Mouse (Mus musculus): ENCODE data around the gene Metap1. TPM values are rescaled to one million over a fixed set of nuclear protein-coding genes. Genes with fewer than 3 reads are reported as not detected.

Metap1 gene
- polyA plus RNA-seq, 2 experiments: 21.9 to 22.2 TPM

DNA sequence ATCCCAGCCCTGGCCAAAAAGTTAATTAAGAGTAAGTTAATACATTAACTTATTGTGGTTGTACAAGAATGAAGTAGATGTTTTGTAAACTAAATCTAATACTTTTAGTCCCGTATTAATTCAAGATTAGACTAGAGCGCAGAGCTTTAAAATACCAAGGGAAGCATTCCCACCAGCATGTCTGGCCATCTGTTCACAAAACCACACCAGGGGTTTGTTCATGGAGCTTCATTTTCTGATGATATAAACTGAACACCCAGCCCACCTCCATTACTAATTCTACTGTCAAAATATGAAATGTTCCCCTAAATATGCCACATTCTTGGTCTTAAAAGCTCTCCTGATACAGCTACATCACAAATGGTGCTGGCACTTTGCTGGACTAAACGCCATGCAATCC lies 30.9 kb downstream of the Metap1 start:
- no peak overlapping the region for H3K4me3 ChIP-seq (ENCODE audit: insufficient read depth in 1 of 2, low read depth in 2 of 2, low read length in 2 of 2)
- 84% methylated on average over 3 of the region's 3 CpGs for WGBS (ENCODE audit: insufficient replicate concordance)
- peaks cover 47% of the 10 kb centered on the region for H3K36me3 ChIP-seq (replicated peaks; ENCODE audit: control insufficient read depth, insufficient read depth, low read depth)
- H3K9me3 ChIP-seq (ENCODE audit: control insufficient read depth, low read length): no peaks in the 10 kb centered on the region
- DNase-seq (ENCODE audit: low read depth in 3 of 3, low spot score in 3 of 3) (no peak), ATAC-seq (ENCODE audit: insufficient read depth) (no peak)
- TF ChIP-seq EP300 (IDR thresholded peaks at IDR 0.05; ENCODE audit: low read depth) (no peak), CTCF (IDR thresholded peaks at IDR 0.05; ENCODE audit: low read depth) (no peak)
- H3K4me2 ChIP-seq (ENCODE audit: low read depth): no peak overlapping the region
- H3K4me1 ChIP-seq (replicated peaks; ENCODE audit: control insufficient read depth in 2 of 2, insufficient read depth in 2 of 2, low read length in 1 of 2): no peaks in the 10 kb centered on the region
- no peaks in the 10 kb centered on the region for H3K27me3 ChIP-seq (ENCODE audit: control insufficient read depth, insufficient read depth, low read length)
- no peak overlapping the region for H3K27ac ChIP-seq
- no peak overlapping the region for H3K9ac ChIP-seq (replicated peaks)

DNA sequence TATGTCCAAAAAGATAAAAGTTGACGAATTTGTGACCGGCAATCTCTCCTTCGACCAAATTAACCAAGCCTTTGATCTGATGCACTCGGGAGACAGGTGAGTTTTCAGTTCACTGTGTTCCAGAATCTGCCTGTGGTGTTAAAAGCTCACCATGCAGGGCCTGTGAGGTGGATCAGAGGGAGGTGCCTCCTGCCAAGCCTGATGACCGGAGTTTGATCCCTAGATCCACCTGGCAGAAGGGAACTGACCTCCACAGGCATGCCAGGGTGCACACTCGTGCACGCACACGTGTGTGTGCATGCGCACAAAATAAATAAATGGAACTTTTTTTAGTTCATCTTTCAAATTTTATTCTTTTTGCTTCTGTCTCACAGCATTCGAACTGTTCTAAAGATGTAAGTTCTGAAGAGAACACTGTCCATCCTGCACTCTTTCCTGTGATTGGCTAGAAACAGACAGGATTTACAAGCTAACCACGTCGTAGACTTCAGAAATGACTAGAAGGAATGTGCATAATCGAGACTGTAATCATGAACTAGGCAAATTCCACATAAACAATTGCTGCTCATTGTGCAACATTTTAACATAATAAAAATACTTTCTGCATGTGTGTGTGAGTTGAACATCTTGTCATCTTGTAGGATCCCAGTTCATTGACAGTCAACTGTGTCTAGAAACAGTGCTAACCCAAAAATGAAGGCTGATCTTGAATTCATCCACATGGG lies 34.4 kb downstream of the Metap1 start:
- Histone ChIP-seq H3K4me3 (ENCODE audit: insufficient read depth in 1 of 2, low read depth in 2 of 2, low read length in 2 of 2) (no peak overlapping the region), H3K4me2 (ENCODE audit: low read depth) (no peak overlapping the region), H3K4me1 (replicated peaks; ENCODE audit: control insufficient read depth in 2 of 2, insufficient read depth in 2 of 2, low read length in 1 of 2) (no peaks in the 10 kb centered on the region), H3K27me3 (ENCODE audit: control insufficient read depth, insufficient read depth, low read length) (no peaks in the 10 kb centered on the region), H3K9me3 (ENCODE audit: control insufficient read depth, low read length) (no peaks in the 10 kb centered on the region), H3K27ac (no peak overlapping the region), H3K36me3 (replicated peaks; ENCODE audit: control insufficient read depth, insufficient read depth, low read depth) (peaks cover 30% of the 10 kb centered on the region), H3K9ac (replicated peaks) (no peak overlapping the region)
- 81% methylated on average over 13 of the region's 13 CpGs for WGBS (ENCODE audit: insufficient replicate concordance)
- TF ChIP-seq CTCF (IDR thresholded peaks at IDR 0.05; ENCODE audit: low read depth) (no peak), EP300 (IDR thresholded peaks at IDR 0.05; ENCODE audit: low read depth) (no peak)
- DNase-seq (ENCODE audit: low read depth in 3 of 3, low spot score in 3 of 3): no peak
- no peak for ATAC-seq (ENCODE audit: insufficient read depth)

DNA sequence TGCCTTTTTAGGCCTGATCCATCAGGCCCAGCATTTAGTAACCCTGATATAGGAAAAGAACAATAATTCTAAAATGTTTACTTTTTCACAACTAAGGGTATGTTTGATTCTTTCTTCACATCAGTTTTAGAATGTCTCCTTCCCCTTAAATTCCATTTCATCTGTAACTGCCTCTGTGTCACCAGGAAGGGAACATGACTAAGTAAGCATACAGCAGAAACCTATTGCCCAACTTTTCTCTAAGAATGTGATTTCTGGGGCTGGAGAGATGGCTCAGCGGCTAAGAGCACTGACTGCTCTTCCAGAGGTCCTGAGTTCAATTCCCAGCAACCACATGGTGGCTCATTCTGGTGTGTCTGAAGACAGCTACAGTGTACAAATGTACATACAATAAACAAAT lies 35.1 kb downstream of the Metap1 start:
- Histone ChIP-seq H3K27ac (no peak overlapping the region), H3K4me2 (ENCODE audit: low read depth) (no peak overlapping the region), H3K4me1 (replicated peaks; ENCODE audit: control insufficient read depth in 2 of 2, insufficient read depth in 2 of 2, low read length in 1 of 2) (no peaks in the 10 kb centered on the region), H3K27me3 (ENCODE audit: control insufficient read depth, insufficient read depth, low read length) (no peaks in the 10 kb centered on the region), H3K4me3 (ENCODE audit: insufficient read depth in 1 of 2, low read depth in 2 of 2, low read length in 2 of 2) (no peak overlapping the region), H3K9me3 (ENCODE audit: control insufficient read depth, low read length) (no peaks in the 10 kb centered on the region), H3K9ac (replicated peaks) (no peak overlapping the region), H3K36me3 (replicated peaks; ENCODE audit: control insufficient read depth, insufficient read depth, low read depth) (peaks cover 32% of the 10 kb centered on the region)
- ATAC-seq (ENCODE audit: insufficient read depth) (no peak), DNase-seq (ENCODE audit: low read depth in 3 of 3, low spot score in 3 of 3) (no peak)
- TF ChIP-seq CTCF (IDR thresholded peaks at IDR 0.05; ENCODE audit: low read depth) (no peak), EP300 (IDR thresholded peaks at IDR 0.05; ENCODE audit: low read depth) (no peak)
- WGBS (ENCODE audit: insufficient replicate concordance): 85% methylated on average over 1 of the region's 1 CpGs

GRCm38 (mm10) chr3:138452169-138452568 lies 37.1 kb downstream of the Metap1 start:
- Histone ChIP-seq H3K4me1 (replicated peaks; ENCODE audit: control insufficient read depth in 2 of 2, insufficient read depth in 2 of 2, low read length in 1 of 2) (no peaks in the 10 kb centered on the region), H3K27me3 (ENCODE audit: control insufficient read depth, insufficient read depth, low read length) (no peaks in the 10 kb centered on the region), H3K36me3 (replicated peaks; ENCODE audit: control insufficient read depth, insufficient read depth, low read depth) (peaks cover 22% of the 10 kb centered on the region), H3K9ac (replicated peaks) (no peak overlapping the region), H3K27ac (no peak overlapping the region), H3K4me2 (ENCODE audit: low read depth) (no peak overlapping the region), H3K4me3 (ENCODE audit: insufficient read depth in 1 of 2, low read depth in 2 of 2, low read length in 2 of 2) (no peak overlapping the region), H3K9me3 (ENCODE audit: control insufficient read depth, low read length) (no peaks in the 10 kb centered on the region)
- ATAC-seq (ENCODE audit: insufficient read depth) (peak; percentile 15; the same call in 1 of the 2 replicates), DNase-seq (ENCODE audit: low read depth in 3 of 3, low spot score in 3 of 3) (no peak)
- TF ChIP-seq CTCF (IDR thresholded peaks at IDR 0.05; ENCODE audit: low read depth) (no peak), EP300 (IDR thresholded peaks at IDR 0.05; ENCODE audit: low read depth) (no peak)
- 76% methylated on average over 10 of the region's 10 CpGs for WGBS (ENCODE audit: insufficient replicate concordance)

- Histone ChIP-seq H3K9me3 (ENCODE audit: control insufficient read depth, low read length) (no peaks in the 10 kb centered on the region), H3K4me2 (ENCODE audit: low read depth) (no peak overlapping the region), H3K4me1 (replicated peaks; ENCODE audit: control insufficient read depth in 2 of 2, insufficient read depth in 2 of 2, low read length in 1 of 2) (peaks cover 2 to 4% of the 10 kb centered on the region in 2 experiments; a peak in 3 of 4 replicates), H3K27me3 (ENCODE audit: control insufficient read depth, insufficient read depth, low read length) (no peaks in the 10 kb centered on the region), H3K4me3 (ENCODE audit: insufficient read depth in 1 of 2, low read depth in 2 of 2, low read length in 2 of 2) (no peak overlapping the region), H3K27ac (no peak overlapping the region), H3K36me3 (replicated peaks; ENCODE audit: control insufficient read depth, insufficient read depth, low read depth) (peaks cover 20% of the 10 kb centered on the region; the same call in 1 of the 2 replicates), H3K9ac (replicated peaks) (no peak overlapping the region)
- WGBS (ENCODE audit: insufficient replicate concordance): 65% methylated on average over 12 of the region's 12 CpGs
- DNase-seq (ENCODE audit: low read depth in 3 of 3, low spot score in 3 of 3) (no peak), ATAC-seq (ENCODE audit: insufficient read depth) (no peak)
- no peak for TF ChIP-seq CTCF (IDR thresholded peaks at IDR 0.05; ENCODE audit: low read depth)
- no peak for TF ChIP-seq EP300 (IDR thresholded peaks at IDR 0.05; ENCODE audit: low read depth)
These were observed 41.0 kb downstream of the Metap1 start for GRCm38 (mm10) chr3:138448077-138448860.

Data from liver, embryonic 14.5 days (tissue).